Mouse (Mus musculus) limb, embryonic 15.5 days (tissue): ENCODE results near the gene Copz1. TPM values are rescaled to one million over a fixed set of nuclear protein-coding genes. Genes with fewer than 3 reads are reported as not detected.
"Not testable (repeated sequence)": the region's sequence is repeated elsewhere in the genome, so short reads cannot be mapped to it uniquely, and the experiment has no call there.

ENCODE experiments used
- ATAC-seq: fragments of 200-750 bp; cut with Nextera tagmentation; 2 replicates; pipeline ENCODE4 v1.8.0; 2017; ENCODE audit warnings: low read depth, moderate TSS enrichment; ENCODE audit not compliant: insufficient number of reproducible peaks, low FRiP score, low TSS enrichment
- H3K27ac ChIP-seq: fragments of 300-500 bp; sonication (generic); 2 replicates; pipeline ENCODE4 v1.5.1; 2015; ENCODE audit warnings: moderate library complexity, mild to moderate bottlenecking, inconsistent platforms
- H3K27me3 ChIP-seq: fragments of 300-500 bp; sonication (generic); 2 replicates; pipeline ENCODE4 v1.6.1; 2015; ENCODE audit warnings: inconsistent platforms
- H3K36me3 ChIP-seq: fragments of 300-500 bp; sonication (generic); 2 replicates; pipeline ENCODE4 v1.6.1; 2015; ENCODE audit warnings: inconsistent platforms
- H3K4me1 ChIP-seq: fragments of 300-500 bp; sonication (generic); 2 replicates; pipeline ENCODE4 v1.6.1; 2015; ENCODE audit warnings: inconsistent platforms
- H3K4me2 ChIP-seq: fragments of 300-500 bp; sonication (generic); 2 replicates; pipeline ENCODE4 v1.6.1; 2015; ENCODE audit warnings: mild to moderate bottlenecking, inconsistent platforms
- H3K4me3 ChIP-seq: fragments of 300-500 bp; sonication (generic); 2 replicates; pipeline ENCODE4 v1.5.1; 2015; ENCODE audit warnings: mild to moderate bottlenecking, inconsistent platforms
- H3K9ac ChIP-seq: fragments of 300-500 bp; sonication (generic); 2 replicates; pipeline ENCODE4 v1.6.1; 2015; ENCODE audit warnings: inconsistent platforms
- H3K9me3 ChIP-seq: fragments of 300-500 bp; sonication (generic); 2 replicates; pipeline ENCODE4 v1.6.1; 2016; ENCODE audit warnings: inconsistent platforms
- WGBS: fragments of 180-500 bp; shearing (Covaris S2); methylation state at CpG from one replicate; pipeline ENCODE4 v1.1.7; 2015; 5-methylcytosine and 5-hydroxymethylcytosine counted together
- polyA plus RNA-seq: library from polyadenylated mRNA; unstranded; fragments of >200 nt; fragmentation: Nextera tagmentation; extraction: Ambion mirVana; gene quantifications from 2 replicates; pipeline ENCODE4 v1.2.1, GENCODE M21; 2015

Copz1 gene
- polyA plus RNA-seq, 1 experiment from 2014 or later, result 270 TPM

- not testable (repeated sequence) for H3K27me3 ChIP-seq, ATAC-seq, H3K9me3 ChIP-seq
- Histone ChIP-seq H3K27ac (peak overlapping the region; percentile 97), H3K4me2 (peak overlapping the region; percentile 67), H3K4me1 (peaks cover 28% of the 10 kb centered on the region), H3K36me3 (peaks cover 38% of the 10 kb centered on the region), H3K4me3 (peak overlapping the region; percentile 65), H3K9ac (peak overlapping the region; percentile 71)
- WGBS, result 8% methylated on average over 12 of the region's 12 CpGs
Measured at GRCm38 (mm10) chr15:103241071-103242018, 31.2 kb upstream of the Copz1 start.

- no peak for ATAC-seq
- peaks cover 28% of the 10 kb centered on the region for H3K4me1 ChIP-seq
- no peaks in the 10 kb centered on the region for H3K9me3 ChIP-seq
- H3K4me2 ChIP-seq, result peak overlapping the region; percentile 67
- H3K27me3 ChIP-seq, result no peaks in the 10 kb centered on the region
- peak overlapping the region; percentile 65 for H3K4me3 ChIP-seq
- no peak overlapping the region for H3K9ac ChIP-seq
- peaks cover 53% of the 10 kb centered on the region for H3K36me3 ChIP-seq
- H3K27ac ChIP-seq, result no peak overlapping the region
- WGBS, result 62% methylated on average over 8 of the region's 8 CpGs
Measured at GRCm38 (mm10) chr15:103242885-103243284, 29.6 kb upstream of the Copz1 start.

DNA sequence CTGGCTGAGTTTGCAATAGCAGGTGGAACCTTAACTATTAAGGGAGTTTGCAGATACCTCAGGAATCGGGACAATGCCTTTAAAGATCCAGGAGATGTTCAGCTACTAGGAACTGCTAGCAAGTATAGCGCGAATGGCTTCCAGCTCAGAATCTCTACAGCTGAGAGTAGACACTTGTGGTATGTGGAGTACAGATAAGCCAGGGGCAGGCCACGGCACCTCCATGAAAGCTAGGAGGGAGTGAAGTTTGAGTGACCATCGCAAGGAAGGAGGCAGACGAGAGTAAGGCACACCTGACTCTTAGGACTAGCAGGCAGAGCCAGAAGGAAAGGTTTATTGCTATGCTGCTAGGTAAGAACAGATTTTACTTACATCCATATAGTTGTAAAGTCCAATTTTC is 26.9 kb upstream of the Copz1 start:
- Histone ChIP-seq H3K9ac (no peak overlapping the region), H3K9me3 (no peaks in the 10 kb centered on the region), H3K4me1 (peaks cover 26% of the 10 kb centered on the region), H3K4me3 (no peak overlapping the region), H3K27me3 (no peaks in the 10 kb centered on the region), H3K36me3 (peaks cover 69% of the 10 kb centered on the region), H3K27ac (no peak overlapping the region; the same call in 1 of the 2 replicates), H3K4me2 (no peak overlapping the region)
- WGBS, result 75% methylated on average over 6 of the region's 6 CpGs
- ATAC-seq, result no peak

GRCm38 (mm10) chr15:103247078-103247781 is 25.3 kb upstream of the Copz1 start:
- 86% methylated on average over 9 of the region's 9 CpGs for WGBS
- Histone ChIP-seq H3K27me3 (no peaks in the 10 kb centered on the region), H3K4me2 (no peak overlapping the region), H3K9me3 (no peaks in the 10 kb centered on the region), H3K36me3 (peaks cover 63% of the 10 kb centered on the region), H3K4me3 (no peak overlapping the region), H3K4me1 (peaks cover 17% of the 10 kb centered on the region), H3K9ac (no peak overlapping the region), H3K27ac (no peak overlapping the region)
- ATAC-seq, result no peak

DNA sequence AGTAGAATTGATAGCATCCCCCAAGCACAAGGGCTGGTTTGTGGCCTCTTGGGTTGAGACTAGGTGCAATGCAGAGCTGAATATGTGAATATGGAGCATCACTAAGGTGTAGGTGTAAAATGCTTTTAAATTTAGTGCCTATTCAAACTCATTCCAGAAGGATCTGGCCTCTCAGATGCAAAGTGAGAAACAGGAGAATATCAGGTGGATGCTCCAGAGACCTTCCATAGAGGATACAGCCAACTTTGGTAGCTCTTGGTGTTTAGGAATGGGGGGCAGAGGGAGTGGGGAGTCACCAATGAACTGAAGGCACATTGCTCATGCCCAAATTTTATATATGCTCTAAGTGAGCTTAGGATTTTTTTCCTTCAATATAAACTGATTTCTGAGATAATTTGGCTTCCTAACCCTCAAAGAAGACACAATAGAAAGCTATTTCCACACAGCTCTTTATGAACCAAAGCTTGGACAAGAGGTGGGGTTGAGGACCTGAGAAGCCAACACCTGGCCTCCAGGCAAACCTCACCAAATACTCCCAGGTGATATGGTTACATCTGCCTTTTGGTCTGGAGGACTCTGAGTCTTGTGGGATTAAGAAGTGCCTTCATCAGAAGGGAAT is 24.6 kb upstream of the Copz1 start:
- Histone ChIP-seq H3K9me3 (no peaks in the 10 kb centered on the region), H3K4me3 (no peak overlapping the region), H3K27me3 (no peaks in the 10 kb centered on the region), H3K27ac (no peak overlapping the region; the same call in 1 of the 2 replicates), H3K4me2 (no peak overlapping the region), H3K9ac (no peak overlapping the region), H3K4me1 (peaks cover 11% of the 10 kb centered on the region), H3K36me3 (peaks cover 57% of the 10 kb centered on the region)
- ATAC-seq, result no peak

DNA sequence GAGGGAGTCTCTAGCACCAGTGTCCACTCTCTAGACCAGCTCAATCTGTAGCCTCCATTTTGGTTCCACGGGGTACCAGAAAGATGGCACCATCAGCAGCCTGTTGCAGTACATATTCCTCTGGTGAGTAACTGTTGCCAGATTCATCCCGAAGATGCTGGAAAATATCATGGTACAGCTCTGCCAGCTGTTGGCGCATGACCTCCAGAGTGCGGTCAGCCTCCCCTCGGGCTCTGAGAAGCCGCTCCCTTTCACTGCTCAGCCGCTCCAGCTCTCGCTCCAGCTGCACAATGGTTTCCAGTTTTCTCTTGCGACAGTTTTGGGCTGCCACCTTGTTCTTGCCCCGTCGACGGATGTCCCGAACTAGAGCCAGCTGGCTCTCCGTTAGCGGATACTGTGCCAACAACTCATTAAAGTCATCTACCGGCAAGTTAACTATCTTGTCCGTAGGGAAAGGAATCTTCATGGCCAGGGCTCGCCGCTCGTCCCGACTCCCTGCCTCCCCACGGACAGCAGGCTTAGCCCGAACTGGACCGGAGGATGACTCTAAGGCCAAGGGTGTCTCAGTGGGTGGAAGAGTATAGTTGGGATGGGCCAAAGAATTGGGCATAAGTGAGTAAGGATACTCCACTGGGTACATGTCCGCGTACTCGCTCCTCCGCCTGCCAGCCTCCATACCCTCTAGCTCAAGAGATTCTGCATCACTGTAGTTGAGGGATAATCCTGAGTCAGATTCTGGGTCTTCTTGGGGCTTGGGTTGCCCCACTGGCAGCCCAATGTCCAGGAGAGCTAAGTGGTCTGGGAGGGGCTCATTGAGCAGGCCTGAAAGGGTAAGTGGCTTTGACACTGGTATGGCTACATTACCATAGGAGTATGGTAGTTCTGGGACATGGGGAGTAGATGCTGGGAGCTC is 23.9 kb upstream of the Copz1 start:
- H3K27ac ChIP-seq, result no peak overlapping the region; the same call in 1 of the 2 replicates
- H3K27me3 ChIP-seq, result no peaks in the 10 kb centered on the region
- peak; percentile 25; the same call in 1 of the 2 replicates for ATAC-seq
- no peak overlapping the region for H3K9ac ChIP-seq
- no peak overlapping the region for H3K4me3 ChIP-seq
- H3K9me3 ChIP-seq, result no peaks in the 10 kb centered on the region
- WGBS, result 80% methylated on average over 28 of the region's 28 CpGs
- peaks cover 49% of the 10 kb centered on the region for H3K36me3 ChIP-seq
- H3K4me1 ChIP-seq, result peaks cover 5% of the 10 kb centered on the region
- no peak overlapping the region for H3K4me2 ChIP-seq

DNA sequence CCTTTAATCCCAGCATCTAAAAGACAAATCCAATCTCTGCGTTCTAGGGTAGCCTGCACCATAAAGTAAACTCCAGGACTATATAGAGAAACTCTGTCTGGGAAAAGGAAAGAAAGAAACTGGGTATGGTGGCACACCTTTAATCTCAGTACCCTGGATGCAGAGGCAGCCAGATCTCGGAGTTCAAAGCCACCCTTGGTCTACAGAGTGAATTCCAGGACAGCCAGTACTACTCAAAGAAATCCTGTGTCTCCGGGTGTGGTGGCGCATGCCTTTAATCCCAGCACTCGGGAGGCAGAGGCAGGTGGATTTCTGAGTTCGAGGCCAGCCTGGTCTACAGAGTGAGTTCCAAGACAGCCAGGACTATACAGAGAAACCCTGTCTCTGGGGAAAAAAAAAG is 23.0 kb upstream of the Copz1 start:
- not testable (repeated sequence) for H3K4me1 ChIP-seq, H3K4me3 ChIP-seq, H3K27me3 ChIP-seq, H3K9me3 ChIP-seq, H3K4me2 ChIP-seq, ATAC-seq, H3K27ac ChIP-seq, H3K9ac ChIP-seq
- peaks cover 45% of the 10 kb centered on the region for H3K36me3 ChIP-seq
- 82% methylated on average over 6 of the region's 6 CpGs for WGBS

DNA sequence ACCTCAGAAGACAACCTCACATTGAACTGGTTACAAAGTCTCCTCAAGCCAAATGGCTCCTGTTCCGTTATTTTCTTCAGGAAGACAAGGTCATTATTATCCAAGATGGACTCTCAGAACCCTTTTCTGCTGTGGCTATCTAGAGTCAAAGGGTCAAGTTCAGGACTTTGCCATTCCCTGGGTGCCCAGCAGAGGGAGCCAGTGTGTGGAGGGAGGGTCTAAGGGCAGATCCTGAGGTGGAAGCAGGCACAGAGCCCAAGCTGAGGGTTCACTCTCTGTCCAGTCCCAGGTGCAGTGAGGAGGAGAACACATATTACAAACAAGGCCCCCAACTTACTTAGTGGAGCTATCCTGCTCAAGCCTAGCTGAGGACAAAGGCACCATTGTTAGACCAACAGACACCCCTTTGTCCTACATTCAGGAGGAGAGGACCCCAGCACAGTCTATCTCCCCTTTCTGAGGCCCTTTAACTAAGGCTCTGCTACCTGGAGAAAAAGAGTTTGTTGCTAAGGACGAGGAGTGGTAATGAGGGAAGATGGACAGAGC is 22.2 kb upstream of the Copz1 start:
- Histone ChIP-seq H3K27me3 (no peaks in the 10 kb centered on the region), H3K36me3 (peaks cover 41% of the 10 kb centered on the region), H3K4me2 (no peak overlapping the region), H3K4me3 (no peak overlapping the region), H3K27ac (peak overlapping the region; percentile 48), H3K4me1 (peaks cover 10% of the 10 kb centered on the region), H3K9ac (no peak overlapping the region), H3K9me3 (no peaks in the 10 kb centered on the region)
- WGBS, result 33% methylated on average over 2 of the region's 2 CpGs
- ATAC-seq, result no peak

DNA sequence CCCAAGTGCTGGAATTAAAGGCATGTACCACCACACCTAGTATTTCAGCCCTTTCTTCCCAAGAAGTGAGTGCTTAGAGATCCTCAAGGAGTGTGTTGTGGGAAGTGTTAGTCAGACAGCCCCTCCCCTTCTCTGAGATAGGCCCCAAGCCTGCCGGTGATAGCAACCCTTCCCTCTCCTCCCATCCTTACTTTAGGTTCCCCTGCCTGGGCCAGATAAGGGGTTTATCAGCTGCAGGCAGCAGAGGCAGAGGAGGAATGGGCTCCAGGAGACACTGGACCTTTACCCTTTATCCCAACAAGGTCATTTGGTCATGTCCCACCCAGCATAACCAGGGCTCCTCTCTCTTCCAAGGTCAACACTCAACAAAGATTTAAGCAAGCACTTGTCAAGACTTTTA is 20.9 kb upstream of the Copz1 start:
- no peaks in the 10 kb centered on the region for H3K9me3 ChIP-seq
- peaks cover 29% of the 10 kb centered on the region for H3K36me3 ChIP-seq
- ATAC-seq, result no peak
- no peaks in the 10 kb centered on the region for H3K27me3 ChIP-seq
- H3K9ac ChIP-seq, result no peak overlapping the region
- H3K4me3 ChIP-seq, result no peak overlapping the region
- no peak overlapping the region for H3K27ac ChIP-seq
- 69% methylated on average over 1 of the region's 1 CpGs for WGBS
- no peak overlapping the region for H3K4me2 ChIP-seq
- H3K4me1 ChIP-seq, result peaks cover 12% of the 10 kb centered on the region

GRCm38 (mm10) chr15:103252660-103253059 is 19.9 kb upstream of the Copz1 start:
- Histone ChIP-seq H3K4me2 (no peak overlapping the region), H3K9me3 (no peaks in the 10 kb centered on the region), H3K36me3 (peaks cover 18% of the 10 kb centered on the region), H3K4me1 (peaks cover 12% of the 10 kb centered on the region), H3K27me3 (no peaks in the 10 kb centered on the region), H3K27ac (no peak overlapping the region), H3K4me3 (no peak overlapping the region), H3K9ac (no peak overlapping the region)
- WGBS, result 79% methylated on average over 3 of the region's 3 CpGs
- no peak for ATAC-seq

- H3K4me1 ChIP-seq, result peaks cover 15% of the 10 kb centered on the region
- H3K27ac ChIP-seq, result no peak overlapping the region
- no peaks in the 10 kb centered on the region; the same call in 1 of the 2 replicates for H3K27me3 ChIP-seq
- no peak overlapping the region for H3K4me3 ChIP-seq
- no peak overlapping the region for H3K4me2 ChIP-seq
- no peak overlapping the region for H3K9ac ChIP-seq
- no peaks in the 10 kb centered on the region for H3K9me3 ChIP-seq
- 91% methylated on average over 1 of the region's 1 CpGs for WGBS
- peaks cover 11% of the 10 kb centered on the region for H3K36me3 ChIP-seq
- no peak for ATAC-seq
Measured at GRCm38 (mm10) chr15:103253352-103253751, 19.2 kb upstream of the Copz1 start.
